Mouse (Mus musculus): ENCODE data around the gene Rnps1. TPM values are rescaled to one million over a fixed set of nuclear protein-coding genes. Genes with fewer than 3 reads are reported as not detected.
A peak's percentile ranks its signal among the peaks of the same experiment; 100 is the strongest.
"Not testable (repeated sequence)": the region's sequence is repeated elsewhere in the genome, so short reads cannot be mapped to it uniquely, and the experiment has no call there.

Rnps1 gene
- total RNA-seq (2021), result 10 to 100 TPM; 59.1 to 67.5 TPM
- long read RNA-seq, experiment 1, transcript Rnps1-202 (7 exons, 1,646 nt), result minor isoform, 12 of 58 reads
- long read RNA-seq, experiment 1, transcript Rnps1-203 (9 exons, 1,920 nt), result major isoform, 25 of 58 reads
- long read RNA-seq, experiment 1, transcript Rnps1-201 (8 exons, 1,816 nt), result minor isoform, 12 of 58 reads
- long read RNA-seq, experiment 1, partial matches to known transcripts, result 5 of 58 reads
- long read RNA-seq, experiment 1, other reads (novel, unspliced or antisense), result 2 of 58 reads
- long read RNA-seq, experiment 2, transcript Rnps1-203 (9 exons, 1,920 nt), result major isoform, 26 of 74 reads
- long read RNA-seq, experiment 2, transcript Rnps1-211 (8 exons, 1,769 nt), result minor isoform, 5 of 74 reads
- long read RNA-seq, experiment 2, transcript Rnps1-202 (7 exons, 1,646 nt), result minor isoform, 24 of 74 reads
- long read RNA-seq, experiment 2, transcript Rnps1-201 (8 exons, 1,816 nt), result minor isoform, 12 of 74 reads
- long read RNA-seq, experiment 2, partial matches to known transcripts, result 5 of 74 reads
- long read RNA-seq, experiment 2, other reads (novel, unspliced or antisense), result 1 of 74 reads

GRCm38 (mm10) chr17:24414230-24414976 lies at the start of gene Rnps1:
Rnps1 (plus strand) TSS chr17:24414565.
- DNase-seq, result peak; percentile 92

DNA sequence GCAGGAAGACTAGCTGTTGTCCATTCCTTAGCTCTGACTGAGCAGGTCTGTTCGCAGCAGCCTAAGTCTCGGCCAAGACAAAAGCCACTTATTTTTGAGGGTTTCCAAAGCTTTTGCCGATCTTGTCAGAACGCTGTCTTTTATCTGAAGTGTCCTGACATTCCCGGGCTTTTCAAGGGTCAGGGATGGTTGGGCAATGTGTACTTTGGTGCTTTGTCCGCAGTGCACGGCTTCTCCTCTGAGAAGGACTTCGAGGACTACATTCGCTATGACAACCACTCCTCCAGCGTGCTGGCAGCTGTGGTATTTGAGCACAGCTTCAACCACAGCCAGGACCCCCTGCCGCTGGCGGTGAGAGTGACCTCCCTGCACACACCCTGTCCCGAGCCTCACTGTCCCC lies 48.5 kb upstream of the Rnps1 start:
- no peak for DNase-seq

GRCm38 (mm10) chr17:24375094-24375712 lies 39.2 kb upstream of the Rnps1 start:
- no peak for DNase-seq

- DNase-seq, result no peak
Observed at GRCm38 (mm10) chr17:24375886-24376285, 38.5 kb upstream of the Rnps1 start.

GRCm38 (mm10) chr17:24378496-24378895 lies 35.9 kb upstream of the Rnps1 start:
- DNase-seq, result no peak

- DNase-seq, result no peak
Observed at GRCm38 (mm10) chr17:24383789-24384188, 30.6 kb upstream of the Rnps1 start.

DNA sequence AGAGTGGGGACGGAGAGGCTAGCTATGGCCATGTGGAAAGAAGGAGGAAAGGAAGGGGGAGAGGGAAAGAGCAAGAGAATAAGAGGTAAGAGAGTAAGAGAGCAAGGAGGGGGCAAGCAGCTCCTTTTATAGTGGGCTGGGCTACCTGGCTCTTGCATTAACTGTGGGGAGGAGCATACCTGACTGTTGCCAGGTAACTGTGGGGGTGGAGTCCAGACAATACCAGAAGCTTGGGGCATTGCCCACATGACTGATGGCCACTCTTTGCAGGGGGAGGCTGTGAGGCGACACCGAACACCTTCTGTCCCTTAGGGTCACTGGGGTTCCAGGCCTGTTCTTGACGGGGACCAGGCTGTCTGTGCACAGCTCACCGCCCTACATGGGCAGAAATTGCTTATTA lies 25.7 kb upstream of the Rnps1 start:
- no peak for DNase-seq

- DNase-seq, result peak; percentile 60
Observed at GRCm38 (mm10) chr17:24389865-24390264, 24.5 kb upstream of the Rnps1 start.

GRCm38 (mm10) chr17:24391149-24391548 lies 23.2 kb upstream of the Rnps1 start:
- DNase-seq, result no peak

DNA sequence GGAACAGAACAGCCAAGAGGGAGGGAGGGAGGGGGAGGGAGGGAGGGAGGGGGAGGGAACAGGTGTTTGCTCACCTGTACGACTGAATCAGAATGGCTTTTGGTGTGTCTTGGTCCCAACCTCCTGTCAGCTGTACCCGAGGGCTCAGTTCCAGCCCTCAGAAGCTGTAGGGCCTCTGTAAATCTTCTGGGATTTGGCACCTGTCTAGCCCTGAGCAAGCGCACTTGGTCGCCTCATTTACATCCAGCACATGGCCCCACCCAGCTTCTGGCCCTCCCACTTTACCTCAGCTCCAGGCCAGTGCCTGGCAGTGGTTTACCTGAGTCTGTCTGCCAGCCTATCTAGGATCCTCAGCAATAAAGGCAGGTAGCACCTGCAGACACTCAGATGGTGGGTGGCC lies 20.8 kb upstream of the Rnps1 start:
- no peak for DNase-seq

- DNase-seq, result peak; percentile 34
Observed at GRCm38 (mm10) chr17:24394456-24394855, 19.9 kb upstream of the Rnps1 start.

DNA sequence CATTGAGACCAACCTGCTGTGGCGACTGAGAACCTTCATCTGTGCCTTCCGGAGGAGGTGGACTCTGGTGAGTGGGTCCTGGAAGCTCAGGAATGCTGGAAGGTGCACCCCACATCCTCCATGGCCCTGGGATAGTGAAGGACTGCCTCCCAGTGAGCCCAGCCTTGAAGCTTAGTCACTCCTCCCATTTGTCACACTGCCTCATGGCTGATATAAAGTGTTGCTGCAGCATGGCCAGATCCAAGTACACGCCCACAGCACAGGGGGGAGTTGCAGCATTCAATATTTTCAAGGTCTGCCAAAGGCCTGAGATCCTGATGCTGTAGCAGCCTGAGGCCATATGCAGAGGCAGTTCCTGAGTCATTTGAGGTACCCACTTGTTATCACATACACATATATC lies 12.0 kb upstream of the Rnps1 start:
- no peak for DNase-seq

DNA sequence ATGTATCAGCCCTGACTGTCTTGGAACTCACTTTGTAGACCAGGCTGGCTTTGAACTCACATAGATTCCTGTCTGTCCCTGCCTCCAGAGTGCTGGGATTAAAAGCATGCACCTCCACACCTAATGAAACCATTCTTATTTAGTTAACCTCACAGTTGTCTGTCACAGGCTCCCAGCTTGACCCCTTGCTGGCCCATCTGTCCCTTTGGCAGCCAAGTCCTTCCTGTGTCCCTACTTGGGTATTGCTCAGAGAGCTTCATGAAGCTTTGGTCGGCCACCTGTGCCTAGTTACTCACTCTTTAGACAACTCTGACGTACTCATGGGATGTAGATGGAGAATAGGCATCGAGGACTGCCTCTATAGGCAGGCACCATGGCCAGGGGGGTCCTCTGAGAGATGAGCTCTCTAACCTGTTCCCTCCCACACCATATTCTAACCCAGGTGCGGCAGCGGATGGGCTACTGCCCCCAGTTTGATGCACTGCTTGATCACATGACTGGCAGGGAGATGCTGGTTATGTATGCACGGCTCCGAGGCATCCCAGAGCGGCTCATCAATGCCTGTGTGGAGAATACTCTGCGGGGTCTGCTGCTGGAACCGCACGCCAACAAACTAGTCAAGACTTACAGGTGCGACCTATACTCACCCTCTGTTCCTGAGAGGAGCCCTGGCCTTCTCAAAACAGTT lies 7.1 kb upstream of the Rnps1 start:
- no peak for DNase-seq

GRCm38 (mm10) chr17:24413557-24414211 lies 681 bp upstream of the Rnps1 start:
- DNase-seq, result no peak

- no peak for DNase-seq
Observed at GRCm38 (mm10) chr17:24415011-24415410, 646 bp downstream of the Rnps1 start.

GRCm38 (mm10) chr17:24416051-24416652 lies 1.8 kb downstream of the Rnps1 start:
- DNase-seq, result no peak

DNA sequence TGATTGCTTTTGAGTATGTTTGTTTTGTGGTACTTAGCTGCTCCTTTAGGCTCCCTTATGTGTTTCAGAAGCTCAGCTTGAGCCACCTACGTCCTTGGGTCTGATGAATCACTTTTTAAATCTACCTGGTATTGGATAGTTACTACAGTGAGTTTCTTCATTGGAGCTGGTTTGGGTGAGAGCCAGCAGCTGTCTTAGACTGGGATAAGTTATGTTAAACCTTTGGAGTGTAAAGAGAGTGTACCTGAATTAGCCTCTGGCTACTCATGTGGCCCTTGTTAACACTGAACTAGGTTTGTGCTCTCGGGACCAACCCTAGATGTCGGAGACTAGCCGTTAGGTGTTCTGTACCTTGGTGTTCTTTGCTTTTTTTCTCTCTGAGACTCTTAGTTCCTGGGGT lies 8.7 kb downstream of the Rnps1 start:
- no peak for DNase-seq

DNA sequence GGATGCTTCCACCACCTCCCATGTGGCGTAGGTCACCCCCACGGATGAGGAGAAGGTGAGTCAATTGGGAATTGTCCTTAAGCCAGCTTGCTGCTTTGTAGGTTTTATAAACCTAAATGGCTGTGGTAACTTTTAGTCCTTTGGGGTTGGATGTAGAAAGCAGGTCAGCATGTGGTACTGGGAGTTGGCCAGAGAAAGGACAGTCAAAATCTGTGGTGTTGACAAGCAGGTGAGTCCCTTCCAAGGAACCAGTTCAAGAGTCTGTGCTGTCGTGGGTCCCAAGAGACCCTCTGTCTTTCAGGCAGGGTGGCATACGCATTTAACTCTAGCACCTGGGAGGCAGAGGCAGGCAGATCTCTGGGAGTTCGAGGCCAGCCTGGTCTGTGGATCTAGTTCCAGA lies 10.1 kb downstream of the Rnps1 start:
- no peak for DNase-seq

GRCm38 (mm10) chr17:24425326-24425725 lies 11.0 kb downstream of the Rnps1 start:
- not testable (repeated sequence) for DNase-seq

DNA sequence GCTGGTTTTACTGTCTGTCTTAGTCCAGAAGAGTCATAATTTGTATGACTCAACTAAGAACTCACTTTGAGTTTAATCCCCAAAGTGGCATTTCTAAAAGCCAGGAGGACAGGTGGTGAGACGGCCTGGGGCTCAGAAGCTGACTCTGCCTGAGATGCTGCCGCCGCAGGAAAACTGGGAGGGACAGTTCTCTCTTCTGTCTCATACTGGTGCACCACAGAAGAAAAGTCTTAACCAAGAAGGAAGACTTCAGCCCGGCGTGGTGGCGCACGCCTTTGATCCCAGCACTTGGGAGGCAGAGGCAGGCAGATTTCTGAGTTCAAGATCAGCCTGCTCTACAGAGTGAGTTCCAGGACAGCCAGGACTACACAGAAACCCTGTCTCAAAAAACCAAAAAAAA lies 11.5 kb downstream of the Rnps1 start:
- no peak for DNase-seq

Data from gastrocnemius, postnatal 10 days (tissue).